Mouse (Mus musculus): Measurements from ENCODE around the gene Kctd10.

- no peak for TF ChIP-seq CTCF (conservative IDR thresholded peaks at IDR 0.05; ENCODE audit: low read length)
- peak; percentile 34; the same call in 1 of the 2 replicates for TF ChIP-seq POU5F1 (IDR thresholded peaks at IDR 0.05; ENCODE audit: borderline replicate concordance, low read length)
- TF ChIP-seq NANOG (IDR thresholded peaks at IDR 0.05; ENCODE audit: borderline replicate concordance, low read length), result no peak
Measured at GRCm38 (mm10) chr5:114380209-114381012, at the start of gene Kctd10, which contains the start of gene Ube3b.
